19 mouse cellular contexts compared by ENCODE assay signal in genomic region chr4:110242879-110243278, GRCm38 (mm10).
"Had no signal": no experiment of that assay in that cellular context is flagged by ENCODE, and none has a peak within 500 bp of the region (broad histone marks: within the 10 kb centered on the region; RNA-seq: fewer than 3 reads in every experiment).

No protein-coding gene starts in this region.

- ATAC-seq: liver, embryonic 12.5 days had no signal

- H3K27ac ChIP-seq: kidney, embryonic 15.5 days; limb, embryonic 10.5 days; limb, embryonic 13.5 days; liver, embryonic 12.5 days; liver, embryonic 15.5 days; lung, embryonic 15.5 days; midbrain, embryonic 10.5 days; neural tube, embryonic 12.5 days; neural tube, embryonic 15.5 days had no signal

- H3K36me3 ChIP-seq: kidney, embryonic 15.5 days; limb, embryonic 10.5 days; limb, embryonic 13.5 days; liver, embryonic 12.5 days; liver, embryonic 15.5 days; lung, embryonic 15.5 days had no signal

- H3K27me3 ChIP-seq: kidney, embryonic 15.5 days; limb, embryonic 13.5 days; liver, embryonic 12.5 days; liver, embryonic 15.5 days; lung, embryonic 15.5 days; neural tube, embryonic 12.5 days; neural tube, embryonic 15.5 days had no signal

- H3K9me3 ChIP-seq: kidney, embryonic 15.5 days; limb, embryonic 10.5 days; limb, embryonic 13.5 days; liver, embryonic 12.5 days; liver, embryonic 15.5 days; lung, embryonic 15.5 days; megakaryocyte, embryonic 14.5 days; midbrain, embryonic 10.5 days; neural tube, embryonic 12.5 days; neural tube, embryonic 15.5 days had no signal

- H3K4me3 ChIP-seq: kidney, embryonic 15.5 days; limb, embryonic 10.5 days; limb, embryonic 13.5 days; liver, embryonic 12.5 days; liver, embryonic 15.5 days; lung, embryonic 15.5 days; megakaryocyte, embryonic 14.5 days; midbrain, embryonic 10.5 days; neural tube, embryonic 12.5 days; neural tube, embryonic 15.5 days had no signal

- H3K4me1 ChIP-seq: kidney, embryonic 15.5 days; limb, embryonic 10.5 days; limb, embryonic 13.5 days; liver, embryonic 12.5 days; liver, embryonic 15.5 days; lung, embryonic 15.5 days; midbrain, embryonic 10.5 days; neural tube, embryonic 12.5 days; neural tube, embryonic 15.5 days had no signal

- H3K9ac ChIP-seq: kidney, embryonic 15.5 days; limb, embryonic 13.5 days; liver, embryonic 12.5 days; liver, embryonic 15.5 days; lung, embryonic 15.5 days; neural tube, embryonic 12.5 days; neural tube, embryonic 15.5 days had no signal

- DNase-seq: kidney, postnatal 10 days; kidney, postnatal 4 days; liver; lung, adult 18-20 months; lung, postnatal 10 days; lung, postnatal 36 days; midbrain, embryonic 14.5 days; thymus, adult 18-20 months; thymus, postnatal 36 days had no signal

- H3K4me2 ChIP-seq: kidney, embryonic 15.5 days; limb, embryonic 13.5 days; liver, embryonic 12.5 days; liver, embryonic 15.5 days; lung, embryonic 15.5 days; neural tube, embryonic 12.5 days; neural tube, embryonic 15.5 days had no signal
